Mouse (Mus musculus) lung, postnatal 0 days (tissue): ENCODE data around the gene Ier5.

Experiments
- CTCF ChIP-seq: IDR thresholded peaks from 2 replicates; pipeline ENCODE4 v1.5.1; 2016; ENCODE audit warnings: antibody characterized with exemption, mild to moderate bottlenecking
- EP300 ChIP-seq: IDR thresholded peaks from 2 replicates; pipeline ENCODE4 v1.6.1; 2016; ENCODE audit warnings: antibody characterized with exemption, mild to moderate bottlenecking, control low read depth

GRCm38 (mm10) chr1:155083271-155084265, 15.9 kb downstream of the Ier5 start:
- TF ChIP-seq CTCF (peak; percentile 31), EP300 (peak; percentile 70)
